Mouse (Mus musculus) right cerebral cortex, postnatal 14 days (tissue): ENCODE results near the gene Denr.
A peak's percentile ranks its signal among the peaks of the same experiment; 100 is the strongest.

Experiments
- DNase-seq: peaks from one replicate; pipeline ENCODE4 v3.0.0; 2022

Gene Denr

DNA sequence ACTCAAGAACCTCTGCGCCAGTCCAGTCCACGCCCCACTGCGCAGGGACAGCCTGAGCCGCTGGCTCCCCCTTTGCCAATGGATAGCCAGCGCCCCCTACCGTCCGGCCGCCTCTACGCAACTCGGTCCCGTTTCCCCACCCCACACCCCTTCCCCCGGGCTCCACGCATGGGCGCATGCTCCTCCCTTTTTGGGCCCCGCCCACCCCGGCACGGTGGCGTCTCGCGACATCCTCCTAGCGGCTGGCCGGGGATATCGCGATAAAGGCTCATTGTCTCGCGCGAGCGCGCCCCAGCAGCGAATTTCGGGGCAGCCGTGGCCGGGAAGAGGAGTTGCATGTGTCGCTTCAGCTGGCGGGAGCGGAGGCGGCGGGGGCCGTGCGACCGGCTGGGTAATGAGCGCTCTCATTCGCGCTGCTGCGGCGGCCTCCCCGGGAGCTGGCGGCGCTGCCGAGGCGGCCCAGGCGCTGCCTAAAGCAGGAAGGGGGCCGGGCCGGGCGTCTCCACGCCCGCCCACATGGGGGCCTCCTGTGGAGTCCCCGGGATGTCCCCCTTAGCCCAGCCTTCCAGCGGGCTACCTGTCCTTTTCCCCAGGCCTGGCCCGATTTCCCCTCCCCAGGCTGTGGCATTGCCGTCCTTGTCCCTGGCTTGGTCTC is at the start of gene Denr:
Gene Denr (plus strand): TSS at position 200 of the 655 bp plus-strand sequence.
- peak; percentile 100 for DNase-seq

- no peak for DNase-seq
Observed at GRCm38 (mm10) chr5:123858798-123859197, 48.2 kb upstream of the Denr start.

- DNase-seq = no peak
Observed at GRCm38 (mm10) chr5:123862374-123863350, 44.3 kb upstream of the Denr start.

DNA sequence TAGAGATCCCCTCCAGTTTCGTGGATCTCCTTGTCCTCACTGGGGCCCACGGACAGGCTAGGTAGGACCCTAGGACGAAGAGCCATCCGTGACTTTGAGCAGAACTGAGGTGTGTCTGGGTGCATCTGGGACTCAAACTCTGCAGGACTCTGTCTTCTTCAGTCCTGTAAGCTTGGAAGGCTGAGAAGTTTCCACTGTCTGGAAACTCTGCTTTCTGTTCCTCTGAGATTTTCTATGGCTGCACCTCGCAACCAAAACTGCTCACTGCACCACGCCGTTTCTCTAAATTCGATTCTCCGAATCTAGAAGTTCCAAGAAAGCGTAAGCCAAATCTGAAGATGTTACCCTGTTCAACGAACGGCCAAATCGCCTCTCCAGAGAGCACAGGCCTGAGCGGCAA is 43.0 kb upstream of the Denr start:
- DNase-seq = no peak

DNA sequence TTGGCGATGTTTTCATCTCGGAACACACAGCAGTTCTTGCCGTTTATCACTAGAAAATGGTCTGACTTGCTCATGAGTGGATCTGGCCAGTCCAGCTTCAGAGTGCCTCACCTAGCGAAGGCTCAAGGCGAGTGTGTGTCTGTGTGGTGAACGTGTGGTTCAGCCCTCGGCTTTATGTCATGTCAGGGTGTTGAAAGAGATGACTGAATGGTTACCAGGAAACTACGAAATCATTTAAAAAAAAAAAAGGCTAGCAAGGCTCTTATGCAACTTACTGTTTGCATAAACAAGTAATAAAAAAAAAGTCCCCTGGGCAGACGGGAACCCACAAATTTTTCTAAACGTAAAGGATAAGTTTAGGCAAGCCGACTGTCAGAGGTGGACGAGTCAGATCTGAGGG is 41.6 kb upstream of the Denr start, which contains the start of gene Hcar2:
Gene Hcar2 (minus strand): TSS at position 135 of the 400 bp plus-strand sequence.
- DNase-seq = no peak

- DNase-seq = no peak
Observed at GRCm38 (mm10) chr5:123866457-123866856, 40.5 kb upstream of the Denr start.

DNA sequence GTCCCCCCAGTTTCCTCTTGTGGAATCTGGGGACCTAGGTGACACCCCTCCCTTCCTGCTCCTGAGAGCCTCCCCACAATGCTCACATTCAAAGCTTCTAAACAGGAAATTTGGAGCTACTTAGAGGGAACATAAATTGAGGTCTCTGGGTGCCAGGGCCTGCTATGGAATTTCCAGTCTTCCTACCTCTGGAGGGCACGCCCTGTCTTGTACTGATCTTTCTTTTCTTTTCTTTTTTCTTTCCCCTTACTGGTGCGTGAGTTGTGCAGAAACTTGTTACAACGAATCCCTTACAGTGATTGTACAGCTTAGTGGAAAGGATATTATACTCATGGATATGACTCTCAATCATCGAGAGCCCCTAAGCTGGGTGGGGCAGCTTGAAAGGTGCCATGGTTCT is 37.4 kb upstream of the Denr start:
- no peak for DNase-seq

DNA sequence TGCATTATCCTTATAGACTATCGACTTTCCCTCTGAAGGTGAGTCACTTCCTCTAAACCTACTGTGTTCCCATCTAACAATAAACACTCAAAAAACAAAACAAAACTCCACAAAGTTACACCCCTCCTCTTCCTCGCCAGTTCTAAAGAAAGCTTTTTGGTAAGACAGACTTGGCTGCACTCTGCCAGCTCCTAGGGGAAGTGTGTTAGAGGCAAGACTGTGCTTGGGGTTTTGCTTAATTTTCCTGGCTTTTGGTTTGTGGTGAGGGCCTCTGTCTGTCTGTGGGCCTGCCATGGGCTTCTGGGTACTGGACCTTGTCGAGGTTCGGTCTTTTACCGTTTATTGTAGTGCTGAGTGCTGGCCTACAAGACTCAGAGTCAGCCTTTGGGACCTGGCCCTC is 32.8 kb upstream of the Denr start:
- no peak for DNase-seq

GRCm38 (mm10) chr5:123878056-123878455 is 28.9 kb upstream of the Denr start:
- DNase-seq = no peak

GRCm38 (mm10) chr5:123879928-123880327 is 27.0 kb upstream of the Denr start, which contains the start of gene Hcar1:
Gene Hcar1, minus strand, starts transcription at chr5:123880020.
- no peak for DNase-seq

DNA sequence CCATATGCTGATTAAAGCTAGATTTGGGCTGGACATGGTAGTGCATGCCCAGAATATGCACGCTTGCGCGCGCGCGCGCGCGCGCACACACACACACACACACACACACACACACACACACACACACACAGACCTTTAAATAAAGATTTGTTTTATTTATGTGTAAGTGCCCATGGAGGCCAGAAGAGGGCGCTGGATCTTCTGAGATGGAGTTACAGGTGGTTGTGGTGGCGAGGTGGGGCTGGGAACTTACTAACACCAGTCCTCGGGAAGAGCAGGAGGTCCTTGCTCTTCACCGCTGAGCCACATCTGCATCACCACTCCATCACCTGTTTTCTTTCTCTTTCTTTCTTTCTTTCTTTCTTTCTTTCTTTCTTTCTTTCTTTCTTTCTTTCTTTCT is 26.2 kb upstream of the Denr start:
- DNase-seq = no peak

- no peak for DNase-seq
Observed at GRCm38 (mm10) chr5:123883891-123884290, 23.1 kb upstream of the Denr start.

- DNase-seq = no peak
Observed at GRCm38 (mm10) chr5:123884332-123884731, 22.6 kb upstream of the Denr start.

DNA sequence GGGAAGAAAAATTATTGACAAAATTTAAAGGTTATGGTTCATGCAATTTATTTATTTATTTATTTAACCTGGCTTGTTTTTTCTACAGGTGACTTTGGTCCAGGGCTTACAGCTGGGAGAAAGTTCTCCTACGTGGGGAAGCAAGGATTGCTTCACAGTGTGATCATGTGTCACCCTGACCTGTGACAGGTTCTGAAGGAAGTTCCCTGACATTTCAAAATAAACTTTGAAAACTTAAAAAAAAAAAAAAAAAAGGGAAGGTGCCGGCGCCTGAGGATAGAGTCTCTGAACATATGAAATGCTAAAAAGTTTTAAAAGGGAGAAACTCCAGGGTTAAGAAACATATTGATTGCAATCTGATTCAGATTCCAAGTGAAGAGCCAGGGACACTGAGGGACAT is 20.6 kb upstream of the Denr start:
- DNase-seq = no peak

- DNase-seq = no peak
Observed at GRCm38 (mm10) chr5:123890312-123890711, 16.7 kb upstream of the Denr start.

DNA sequence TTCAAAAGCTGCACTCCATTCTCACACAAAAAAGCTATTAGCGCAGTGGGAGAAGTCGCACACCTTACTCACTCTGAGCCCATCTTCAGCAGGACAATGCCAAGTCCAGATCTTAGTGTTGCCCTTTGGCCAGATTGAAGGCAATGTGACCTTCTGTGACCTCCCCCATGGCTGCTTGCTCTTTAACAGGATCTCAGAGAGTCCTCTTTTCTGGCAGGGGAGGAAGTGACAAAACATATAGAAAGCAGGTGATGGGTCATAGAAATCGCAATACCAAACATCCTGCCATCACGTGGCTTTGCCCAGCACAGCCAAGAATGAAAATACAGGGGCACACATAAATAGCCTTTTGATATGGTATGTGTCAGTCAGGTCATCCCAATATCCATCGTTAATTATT is 16.0 kb upstream of the Denr start:
- DNase-seq = no peak

- peak; percentile 57 for DNase-seq
Observed at GRCm38 (mm10) chr5:123891669-123892068, 15.3 kb upstream of the Denr start.

DNA sequence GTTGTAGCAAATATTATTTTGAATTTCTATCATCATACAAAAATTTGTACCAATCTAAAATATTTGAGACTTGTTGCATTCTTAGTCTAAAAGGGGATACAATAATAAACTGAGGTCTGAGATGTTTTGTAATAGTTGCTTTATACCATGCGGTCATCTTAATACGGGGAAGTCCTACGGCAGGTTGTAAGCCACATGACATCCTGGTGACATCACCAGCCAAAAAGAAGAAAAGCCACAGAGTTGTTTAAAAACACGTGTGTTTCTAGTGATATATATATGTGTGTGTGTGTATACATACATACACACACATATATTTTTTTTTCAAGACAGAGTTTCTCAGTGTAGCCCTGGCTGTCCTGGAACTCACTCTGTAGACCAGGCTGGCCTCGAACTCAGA is 13.5 kb upstream of the Denr start:
- no peak for DNase-seq

DNA sequence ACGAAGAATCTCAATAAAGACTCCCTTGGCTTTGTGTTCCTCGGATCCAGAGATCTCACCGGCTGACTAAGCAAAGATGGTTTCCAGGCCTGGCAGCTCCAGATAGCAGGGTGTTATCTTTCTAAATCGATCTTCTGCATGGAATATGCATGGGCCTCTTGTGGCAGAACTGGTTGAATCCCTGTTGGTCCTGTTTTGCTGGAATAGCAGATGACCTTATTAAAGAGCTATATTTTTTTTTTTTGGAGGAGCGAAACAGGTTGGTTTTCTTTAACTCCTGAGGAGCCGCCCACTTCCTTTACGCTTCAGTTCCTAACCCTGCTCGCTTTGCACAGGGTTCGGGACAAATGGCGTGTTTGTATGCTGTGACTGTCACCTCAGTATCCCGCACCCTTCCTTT is 10.6 kb upstream of the Denr start:
- DNase-seq = no peak

- no peak for DNase-seq
Observed at GRCm38 (mm10) chr5:123897352-123897751, 9.6 kb upstream of the Denr start.

DNA sequence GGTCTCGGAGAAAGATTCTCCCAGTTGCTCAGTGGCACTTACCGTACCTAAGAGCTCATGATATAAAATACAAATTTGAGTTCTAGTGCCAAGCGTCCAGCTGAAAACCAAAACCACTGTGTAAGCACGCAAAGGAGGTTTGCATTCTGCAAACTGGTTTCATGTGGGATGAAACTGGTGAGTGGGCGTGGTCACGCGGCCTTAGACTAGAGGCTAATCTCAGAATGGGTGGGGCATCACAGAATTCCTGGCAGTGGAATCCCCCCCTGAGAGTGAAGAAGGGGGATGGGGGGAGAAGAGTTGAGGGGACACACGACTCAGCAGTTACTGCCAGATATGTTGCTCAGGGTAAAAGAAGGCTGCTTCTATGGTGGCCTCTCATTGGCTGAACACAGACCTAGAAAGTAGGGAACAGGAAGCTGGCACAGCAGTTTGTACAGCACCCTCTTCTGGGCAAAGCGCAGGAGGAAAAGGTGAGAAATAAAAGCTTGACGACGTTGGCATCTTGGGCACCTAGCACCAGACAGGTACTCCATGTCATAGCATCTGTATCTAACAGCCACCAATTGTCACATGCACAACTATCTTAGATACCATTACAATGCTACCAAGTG is 2.8 kb upstream of the Denr start:
- no peak for DNase-seq

DNA sequence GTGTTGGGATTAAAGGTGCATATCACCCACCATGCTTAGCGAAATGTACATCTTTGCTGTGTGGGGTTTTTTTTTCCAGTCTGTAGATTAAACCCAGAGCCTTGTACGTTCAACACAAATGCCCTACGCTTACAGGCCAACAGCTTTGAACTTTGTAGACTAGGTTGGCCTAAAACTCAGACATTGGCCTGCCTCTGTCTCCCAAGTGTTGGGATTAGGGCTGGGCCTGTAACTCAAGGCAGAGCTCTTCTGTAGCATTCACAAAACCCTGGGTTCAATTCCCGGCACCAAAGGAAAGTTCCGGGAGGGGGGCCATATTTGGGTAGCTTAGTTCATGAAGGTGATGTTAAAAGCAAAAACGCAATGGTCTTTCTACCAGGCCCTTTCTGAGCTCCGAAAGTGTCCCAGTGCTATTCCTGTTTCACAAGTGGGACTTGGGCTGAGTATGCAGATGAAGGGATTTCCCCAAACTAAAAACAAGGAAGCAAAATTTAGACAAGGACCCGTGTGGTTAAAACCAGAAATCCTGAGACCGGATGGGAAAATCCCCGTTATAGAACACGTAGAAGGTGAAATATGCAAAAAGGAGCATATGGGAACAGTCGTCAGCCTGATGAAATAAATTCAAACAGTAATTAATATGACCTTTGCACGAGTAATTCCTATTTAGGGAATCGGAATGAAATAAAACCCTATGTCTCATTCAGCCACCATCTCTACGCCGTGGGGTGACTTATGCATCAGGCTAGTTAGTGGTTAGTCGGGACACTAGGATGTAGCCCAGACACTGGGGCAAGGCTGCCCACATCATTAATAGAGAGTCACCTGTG is 614 bp upstream of the Denr start:
- no peak for DNase-seq

DNA sequence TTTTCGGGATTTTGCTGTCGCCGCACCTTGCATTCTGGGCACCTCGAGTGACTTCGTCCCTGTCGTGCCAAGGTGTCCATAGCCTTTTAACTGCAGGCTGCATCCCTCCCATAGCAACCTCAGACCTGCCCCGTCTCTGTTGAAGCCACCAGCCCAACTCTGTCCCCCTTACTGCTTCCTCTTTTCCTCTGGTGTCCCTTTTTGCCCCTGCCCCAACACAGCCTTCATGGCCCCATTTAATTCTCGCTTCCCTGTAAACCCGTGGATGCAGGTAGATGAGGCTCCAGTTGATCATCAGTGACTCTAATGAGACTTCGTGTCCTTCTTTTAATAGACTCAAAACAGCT is 629 bp downstream of the Denr start:
- no peak for DNase-seq
